Mouse (Mus musculus) heart, embryonic 12.5 days (tissue): ENCODE measurements around the gene Atg101. TPM values are rescaled to one million over a fixed set of nuclear protein-coding genes. Genes with fewer than 3 reads are reported as not detected.
A peak's percentile ranks its signal among the peaks of the same experiment; 100 is the strongest.

Experiments
- ATAC-seq: fragments of 200-750 bp; cut with Nextera tagmentation; 2 replicates; pipeline ENCODE4 v1.8.0; 2017; ENCODE audit warnings: moderate TSS enrichment, moderate library complexity; ENCODE audit not compliant: insufficient number of reproducible peaks, low FRiP score
- H3K27ac ChIP-seq: fragments of 300-500 bp; sonication (generic); 2 replicates; pipeline ENCODE4 v1.5.1; 2016; ENCODE audit warnings: mild to moderate bottlenecking, moderate library complexity; ENCODE audit not compliant: poor library complexity, severe bottlenecking
- H3K27me3 ChIP-seq: fragments of 300-500 bp; sonication (generic); replicated peaks from 2 replicates; pipeline ENCODE4 v1.6.1; 2016; ENCODE audit warnings: mild to moderate bottlenecking, moderate library complexity
- H3K36me3 ChIP-seq: fragments of 300-500 bp; sonication (generic); 2 replicates; pipeline ENCODE4 v1.6.1; 2016; ENCODE audit warnings: mild to moderate bottlenecking, moderate library complexity
- H3K4me1 ChIP-seq: fragments of 300-500 bp; sonication (generic); replicated peaks from 2 replicates; pipeline ENCODE4 v1.6.1; 2016; ENCODE audit warnings: mild to moderate bottlenecking
- H3K4me2 ChIP-seq: fragments of 300-500 bp; sonication (generic); 2 replicates; pipeline ENCODE4 v1.6.1; 2016; ENCODE audit warnings: mild to moderate bottlenecking, moderate library complexity
- H3K4me3 ChIP-seq: fragments of 300-500 bp; sonication (generic); 2 replicates; pipeline ENCODE4 v1.5.1; 2016; ENCODE audit warnings: mild to moderate bottlenecking
- H3K9ac ChIP-seq: fragments of 300-500 bp; sonication (generic); 2 replicates; pipeline ENCODE4 v1.6.1; 2016; ENCODE audit warnings: mild to moderate bottlenecking, moderate library complexity
- H3K9me3 ChIP-seq: fragments of 300-500 bp; sonication (generic); replicated peaks from 2 replicates; pipeline ENCODE4 v1.6.1; 2016; ENCODE audit warnings: mild to moderate bottlenecking, moderate library complexity
- WGBS: fragments of 180-500 bp; shearing (Covaris S2); methylation state at CpG from one replicate; pipeline ENCODE4 v1.1.7; 2016; 5-methylcytosine and 5-hydroxymethylcytosine counted together
- polyA plus RNA-seq: library from polyadenylated mRNA; unstranded; fragments of >200 nt; fragmentation: Nextera tagmentation; extraction: Ambion mirVana; gene quantifications from 2 replicates; pipeline ENCODE4 v1.2.1, GENCODE M21; 2016

Atg101 gene
- polyA plus RNA-seq, 1 experiment from 2014 or later = 49.7 TPM

DNA sequence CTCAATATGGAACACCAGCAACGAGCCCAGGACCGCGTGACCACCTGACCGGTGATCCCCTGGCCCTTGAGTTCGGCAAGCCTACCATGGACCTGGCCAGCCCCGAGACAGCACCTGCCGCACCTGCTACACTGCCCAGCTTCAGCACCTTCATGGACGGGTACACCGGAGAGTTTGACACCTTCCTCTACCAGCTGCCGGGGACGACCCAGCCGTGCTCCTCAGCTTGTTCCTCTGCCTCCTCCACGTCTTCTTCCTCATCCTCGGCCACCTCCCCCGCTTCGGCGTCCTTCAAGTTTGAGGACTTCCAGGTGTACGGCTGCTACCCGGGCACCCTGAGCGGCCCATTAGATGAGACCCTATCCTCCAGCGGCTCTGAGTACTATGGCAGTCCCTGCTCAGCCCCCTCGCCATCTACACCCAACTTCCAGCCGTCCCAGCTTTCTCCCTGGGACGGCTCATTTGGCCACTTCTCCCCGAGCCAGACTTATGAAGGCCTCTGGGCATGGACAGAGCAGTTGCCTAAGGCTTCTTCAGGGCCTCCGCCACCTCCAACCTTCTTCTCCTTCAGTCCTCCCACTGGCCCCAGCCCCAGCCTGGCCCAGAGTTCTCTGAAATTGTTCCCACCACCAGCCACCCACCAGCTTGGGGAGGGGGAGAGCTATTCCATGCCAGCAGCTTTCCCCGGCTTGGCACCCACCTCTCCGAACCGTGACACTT lies 13.8 kb upstream of the Atg101 start:
- 86% methylated on average over 29 of the region's 29 CpGs for WGBS
- Histone ChIP-seq H3K9me3 (no peaks in the 10 kb centered on the region), H3K4me1 (peaks cover 42% of the 10 kb centered on the region), H3K4me2 (no peak overlapping the region), H3K9ac (no peak overlapping the region), H3K4me3 (no peak overlapping the region), H3K36me3 (peaks cover 49% of the 10 kb centered on the region), H3K27me3 (no peaks in the 10 kb centered on the region), H3K27ac (no peak overlapping the region)
- ATAC-seq = no peak

DNA sequence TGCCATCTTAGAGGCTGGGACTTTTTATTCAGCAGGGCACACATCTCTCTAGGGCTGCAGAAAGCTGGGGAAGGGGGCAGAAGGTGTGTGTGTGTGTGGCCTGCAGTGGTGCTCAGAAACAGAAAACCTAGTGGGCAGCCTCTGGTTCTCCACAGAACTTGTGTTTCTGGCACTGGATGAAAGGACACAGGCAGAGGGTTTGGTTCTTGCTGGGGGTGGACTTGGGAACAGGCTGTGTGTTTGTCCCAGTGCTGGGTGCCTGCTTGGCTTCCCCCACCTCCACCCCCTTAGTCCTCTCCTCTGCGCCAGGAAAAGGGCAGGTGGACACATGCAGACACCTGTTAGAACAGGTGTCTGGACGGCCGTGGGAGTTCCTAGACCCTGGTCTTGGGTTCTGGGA lies 13.0 kb upstream of the Atg101 start:
- no peaks in the 10 kb centered on the region for H3K9me3 ChIP-seq
- WGBS = 72% methylated on average over 3 of the region's 3 CpGs
- H3K4me1 ChIP-seq = peaks cover 34% of the 10 kb centered on the region
- H3K4me3 ChIP-seq = no peak overlapping the region
- H3K9ac ChIP-seq = no peak overlapping the region
- H3K36me3 ChIP-seq = peaks cover 49% of the 10 kb centered on the region
- no peaks in the 10 kb centered on the region for H3K27me3 ChIP-seq
- H3K27ac ChIP-seq = no peak overlapping the region
- no peak overlapping the region for H3K4me2 ChIP-seq
- ATAC-seq = no peak

- Histone ChIP-seq H3K9me3 (no peaks in the 10 kb centered on the region), H3K4me2 (no peak overlapping the region), H3K27ac (no peak overlapping the region), H3K27me3 (no peaks in the 10 kb centered on the region), H3K4me1 (peaks cover 32% of the 10 kb centered on the region), H3K4me3 (no peak overlapping the region), H3K9ac (no peak overlapping the region), H3K36me3 (peaks cover 49% of the 10 kb centered on the region)
- ATAC-seq = no peak
- WGBS = 84% methylated on average over 15 of the region's 15 CpGs
These were observed 12.6 kb upstream of the Atg101 start for GRCm38 (mm10) chr15:101271513-101271912.

GRCm38 (mm10) chr15:101274380-101274779 lies 9.7 kb upstream of the Atg101 start:
- H3K27me3 ChIP-seq = no peaks in the 10 kb centered on the region
- H3K4me3 ChIP-seq = no peak overlapping the region
- no peak for ATAC-seq
- WGBS = 50% methylated on average over 6 of the region's 6 CpGs
- H3K4me1 ChIP-seq = peaks cover 20% of the 10 kb centered on the region
- no peak overlapping the region for H3K27ac ChIP-seq
- H3K9me3 ChIP-seq = no peaks in the 10 kb centered on the region
- H3K4me2 ChIP-seq = no peak overlapping the region
- H3K36me3 ChIP-seq = peaks cover 49% of the 10 kb centered on the region
- no peak overlapping the region for H3K9ac ChIP-seq

DNA sequence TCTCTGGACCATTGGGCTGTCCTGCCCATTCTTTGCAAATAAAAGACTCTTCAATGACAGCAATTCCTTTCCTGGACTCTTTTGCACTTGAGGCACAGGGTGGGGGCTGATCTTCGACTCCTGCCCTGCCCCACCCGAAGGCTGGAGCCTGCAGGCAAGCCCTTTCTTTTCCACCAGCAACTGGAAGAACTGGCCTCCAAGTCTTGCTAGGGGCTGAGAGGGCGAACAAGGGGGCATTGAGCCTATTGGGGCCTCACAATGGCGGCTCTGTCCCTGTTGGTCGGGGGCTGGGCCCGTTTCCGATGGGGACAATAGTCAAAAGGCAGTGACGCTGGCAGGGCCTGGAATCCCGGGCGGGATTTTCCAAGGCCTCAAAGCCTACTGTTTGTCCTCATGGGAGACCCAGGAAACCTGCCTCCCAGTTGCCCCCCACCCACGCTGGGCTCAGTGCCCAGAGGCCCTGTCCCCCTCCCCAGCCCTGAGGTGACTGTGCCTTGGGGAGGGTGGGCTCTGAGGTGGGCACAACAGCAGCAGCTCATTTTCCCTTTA lies 6.6 kb upstream of the Atg101 start:
- Histone ChIP-seq H3K36me3 (peaks cover 24% of the 10 kb centered on the region), H3K9ac (0 out of 2 replicates have a peak overlapping the region, but pooled peaks have one; percentile 13), H3K4me3 (no peak overlapping the region), H3K27me3 (no peaks in the 10 kb centered on the region), H3K27ac (no peak overlapping the region), H3K4me1 (peaks cover 21% of the 10 kb centered on the region), H3K9me3 (no peaks in the 10 kb centered on the region), H3K4me2 (no peak overlapping the region)
- WGBS = 50% methylated on average over 11 of the region's 11 CpGs
- no peak for ATAC-seq

DNA sequence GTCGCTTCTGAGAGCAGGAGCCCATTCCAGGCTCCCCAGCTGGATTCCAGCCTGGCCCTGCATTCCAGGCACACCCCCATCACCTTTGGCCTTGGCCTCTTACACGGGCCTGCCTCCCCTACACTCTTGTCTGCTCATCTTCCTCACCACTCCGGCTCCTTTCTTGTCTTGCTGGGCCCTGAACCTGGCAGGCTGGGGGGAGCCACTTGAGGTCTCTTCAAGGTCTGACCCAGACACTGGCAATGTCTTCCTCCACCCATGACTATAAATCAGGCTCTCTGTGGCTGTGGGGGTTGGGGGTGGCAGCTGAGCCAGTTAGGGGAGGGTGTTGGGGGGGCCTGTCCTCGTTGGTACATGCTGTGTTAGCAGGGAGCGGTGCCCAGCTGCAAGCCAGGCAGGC lies 5.5 kb upstream of the Atg101 start:
- Histone ChIP-seq H3K9ac (no peak overlapping the region), H3K36me3 (peaks cover 12% of the 10 kb centered on the region), H3K4me3 (no peak overlapping the region), H3K27ac (no peak overlapping the region), H3K9me3 (no peaks in the 10 kb centered on the region), H3K27me3 (no peaks in the 10 kb centered on the region), H3K4me1 (peaks cover 21% of the 10 kb centered on the region), H3K4me2 (no peak overlapping the region)
- WGBS = 54% methylated on average over 5 of the region's 5 CpGs
- no peak for ATAC-seq

DNA sequence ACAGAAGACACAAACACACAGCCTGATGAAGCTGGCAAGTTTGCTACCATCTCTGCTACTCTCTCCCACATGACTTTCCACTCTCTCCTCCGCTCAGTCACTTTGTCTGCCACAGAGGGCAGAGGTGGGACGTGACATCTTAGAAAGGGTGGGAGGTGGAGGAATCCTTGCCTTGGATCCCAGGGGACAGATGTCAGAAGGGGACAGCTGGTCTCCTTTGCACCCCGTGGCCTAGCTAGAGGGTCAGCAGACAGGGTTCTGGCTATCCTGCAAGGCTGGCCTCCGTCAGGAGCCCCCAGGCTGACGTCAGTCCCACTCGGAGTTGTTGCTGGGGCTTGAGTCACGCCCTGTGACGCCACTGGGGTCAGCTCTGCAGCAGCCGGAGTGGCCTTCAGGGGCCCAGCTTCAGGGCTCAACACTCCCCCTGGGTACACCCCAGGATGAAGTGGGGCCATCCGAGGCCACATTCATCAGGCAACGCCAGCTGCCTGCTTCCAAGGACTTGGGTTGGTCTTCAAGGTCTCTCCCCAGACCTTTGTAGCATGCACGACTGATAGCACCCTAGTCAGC lies 4.6 kb upstream of the Atg101 start:
- peaks cover 3% of the 10 kb centered on the region; the same call in 1 of the 2 replicates for H3K36me3 ChIP-seq
- no peak for ATAC-seq
- H3K27ac ChIP-seq = peak overlapping the region; percentile 22; the same call in 1 of the 2 replicates
- 53% methylated on average over 12 of the region's 12 CpGs for WGBS
- no peak overlapping the region for H3K4me2 ChIP-seq
- no peaks in the 10 kb centered on the region for H3K27me3 ChIP-seq
- H3K4me1 ChIP-seq = peaks cover 21% of the 10 kb centered on the region
- no peaks in the 10 kb centered on the region for H3K9me3 ChIP-seq
- no peak overlapping the region for H3K4me3 ChIP-seq
- H3K9ac ChIP-seq = peak overlapping the region; percentile 4

GRCm38 (mm10) chr15:101282471-101282870 lies 1.6 kb upstream of the Atg101 start:
- 68% methylated on average over 5 of the region's 5 CpGs for WGBS

DNA sequence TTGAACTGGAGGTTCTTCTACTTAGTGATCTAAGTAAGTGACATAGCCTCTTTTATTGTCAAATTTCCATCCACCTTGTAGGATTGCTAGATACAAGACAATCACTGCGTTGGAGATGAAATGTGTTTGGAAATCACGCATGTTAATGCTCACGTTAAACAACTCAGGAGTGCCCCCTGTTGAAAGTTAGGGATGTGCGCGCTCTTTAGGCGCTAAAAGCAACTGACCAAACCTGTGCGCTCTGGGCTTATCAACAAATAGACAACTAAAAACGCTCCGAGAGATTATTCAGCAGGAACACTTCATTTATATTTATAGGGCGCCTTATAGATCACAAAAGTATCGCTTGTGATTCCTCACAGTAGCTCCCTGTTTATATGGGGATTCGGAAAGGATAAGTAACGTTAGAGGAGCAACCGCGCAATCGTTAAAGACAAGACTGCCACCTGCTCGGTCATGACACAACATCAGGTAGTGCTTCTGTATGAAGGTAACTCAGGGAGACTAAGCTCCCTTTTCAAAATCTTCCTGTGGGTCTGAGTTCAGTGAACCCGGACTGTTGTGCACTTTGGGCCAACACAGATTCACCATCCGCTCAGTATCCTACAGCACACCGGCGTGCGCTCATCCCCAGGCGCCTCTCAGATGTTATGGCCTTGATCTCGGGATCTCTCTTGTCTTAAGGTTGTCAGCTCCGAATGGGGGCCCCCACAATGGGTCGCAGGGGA lies 725 bp upstream of the Atg101 start:
- Histone ChIP-seq H3K4me3 (peak overlapping the region; percentile 80), H3K4me2 (peak overlapping the region; percentile 84), H3K9me3 (no peaks in the 10 kb centered on the region), H3K27ac (peak overlapping the region; percentile 40; the same call in 1 of the 2 replicates), H3K36me3 (peaks cover 23% of the 10 kb centered on the region), H3K9ac (peak overlapping the region; percentile 89), H3K4me1 (peaks cover 29% of the 10 kb centered on the region), H3K27me3 (no peaks in the 10 kb centered on the region)
- ATAC-seq = no peak
- 3% methylated on average over 26 of the region's 26 CpGs for WGBS

More at GRCm38 (mm10) chr15:101282471-101282870, 1.6 kb upstream of the Atg101 start:
- Histone ChIP-seq H3K36me3 (peaks cover 14% of the 10 kb centered on the region), H3K27ac (no peak overlapping the region), H3K4me2 (no peak overlapping the region), H3K9ac (no peak overlapping the region), H3K9me3 (no peaks in the 10 kb centered on the region), H3K4me1 (peaks cover 31% of the 10 kb centered on the region), H3K4me3 (no peak overlapping the region), H3K27me3 (no peaks in the 10 kb centered on the region)
- ATAC-seq = no peak

DNA sequence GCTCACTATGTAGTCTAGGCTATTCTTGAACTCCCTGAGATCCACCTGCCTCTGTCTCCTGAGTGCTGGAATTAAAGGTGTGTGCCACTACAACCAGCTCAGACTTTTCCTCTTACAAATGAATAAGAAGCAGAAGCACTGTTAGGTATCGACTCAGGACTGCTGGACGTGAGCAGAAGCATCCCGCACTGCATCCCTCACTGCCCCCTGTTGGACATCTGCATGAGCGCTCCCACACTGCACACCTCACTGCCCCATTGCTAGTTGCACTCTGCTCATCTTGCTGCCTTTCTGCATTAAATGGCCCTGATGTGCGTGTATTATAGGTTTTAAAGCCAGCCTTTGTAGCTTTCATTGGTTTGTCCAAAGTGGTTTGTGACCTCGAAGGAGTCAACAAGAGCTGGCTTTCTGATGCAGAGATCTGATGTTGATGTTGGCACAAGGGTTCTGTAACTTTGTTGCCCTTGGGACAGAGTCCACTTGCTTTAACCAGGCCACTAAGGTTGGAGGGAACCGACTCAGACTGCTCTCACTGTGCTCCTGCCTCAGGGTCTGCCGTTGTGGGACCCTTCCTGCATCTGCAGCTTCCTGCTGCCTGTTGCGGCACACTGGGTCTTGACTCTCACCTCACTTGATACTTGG lies 2.2 kb downstream of the Atg101 start:
- Histone ChIP-seq H3K4me1 (peaks cover 13% of the 10 kb centered on the region), H3K27ac (no peak overlapping the region), H3K9ac (no peak overlapping the region), H3K27me3 (no peaks in the 10 kb centered on the region), H3K9me3 (no peaks in the 10 kb centered on the region), H3K36me3 (peaks cover 52% of the 10 kb centered on the region), H3K4me3 (no peak overlapping the region), H3K4me2 (no peak overlapping the region)
- WGBS = 66% methylated on average over 9 of the region's 9 CpGs
- no peak for ATAC-seq

GRCm38 (mm10) chr15:101287361-101287760 lies 3.3 kb downstream of the Atg101 start:
- 81% methylated on average over 6 of the region's 6 CpGs for WGBS
- H3K9ac ChIP-seq = no peak overlapping the region

More at GRCm38 (mm10) chr15:101287361-101287760, 3.3 kb downstream of the Atg101 start:
- H3K27me3 ChIP-seq = no peaks in the 10 kb centered on the region
- ATAC-seq = no peak
- H3K4me1 ChIP-seq = peaks cover 13% of the 10 kb centered on the region
- H3K4me2 ChIP-seq = no peak overlapping the region
- peaks cover 60% of the 10 kb centered on the region for H3K36me3 ChIP-seq
- H3K4me3 ChIP-seq = no peak overlapping the region
- no peaks in the 10 kb centered on the region for H3K9me3 ChIP-seq
- no peak overlapping the region for H3K27ac ChIP-seq
